Mouse (Mus musculus) lung, postnatal 4 days (tissue): ENCODE measurements around the gene Gpr62.

Source experiments
- DNase-seq, 2 experiments: peaks; one replicate each; pipeline ENCODE4 v3.0.0; 2021

The Gpr62 gene

GRCm38 (mm10) chr9:106474456-106474855 is 8.7 kb upstream of the Gpr62 start:
- DNase-seq, result peak; percentile 83 to 87

GRCm38 (mm10) chr9:106473753-106474105 is 8.0 kb upstream of the Gpr62 start:
- DNase-seq, result no peak

- peak in 1 of 2 experiments; percentile 28 for DNase-seq
Measured at GRCm38 (mm10) chr9:106473081-106473752, 7.5 kb upstream of the Gpr62 start.

DNA sequence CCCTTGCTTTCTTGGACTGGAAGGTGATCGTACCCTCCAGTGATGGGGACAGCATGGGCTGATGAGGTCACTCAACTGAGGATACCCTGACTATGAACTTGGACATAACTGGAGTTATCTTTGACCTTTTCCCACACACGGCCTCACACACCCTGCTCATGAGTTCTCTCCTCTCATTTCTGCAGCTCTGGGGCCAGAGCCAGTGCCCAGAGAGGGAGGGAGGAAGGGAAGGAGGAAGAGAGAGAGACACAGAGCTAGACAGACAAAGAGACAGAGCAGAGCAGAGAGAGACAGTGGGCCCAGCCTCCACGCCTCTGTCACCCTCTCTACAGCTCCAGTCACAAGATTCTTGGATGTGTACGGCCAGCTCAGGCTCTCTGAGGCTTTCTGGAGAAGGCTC is 6.6 kb upstream of the Gpr62 start:
- DNase-seq, result peak in 1 of 2 experiments; percentile 32

DNA sequence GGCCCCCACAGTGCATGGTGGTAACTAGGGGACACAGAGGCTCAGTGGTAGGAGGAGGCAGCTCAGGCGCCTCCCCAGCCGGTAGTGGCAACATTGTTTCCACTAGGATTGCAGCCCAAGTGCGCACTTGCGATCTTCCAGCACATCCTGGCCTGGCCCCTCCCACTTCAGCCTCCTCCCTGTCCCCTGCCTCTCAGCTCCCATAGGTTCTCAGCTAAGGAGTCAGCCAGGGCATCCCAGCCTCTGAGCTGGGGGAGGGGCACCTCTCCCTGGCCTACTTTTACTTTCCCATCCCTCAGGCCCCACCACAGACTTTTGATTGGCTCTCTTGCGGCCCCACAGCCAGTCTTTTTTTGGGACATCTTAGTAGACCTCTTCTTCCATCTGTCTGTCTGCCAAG is 6.2 kb upstream of the Gpr62 start:
- DNase-seq, result peak; percentile 80 to 89

DNA sequence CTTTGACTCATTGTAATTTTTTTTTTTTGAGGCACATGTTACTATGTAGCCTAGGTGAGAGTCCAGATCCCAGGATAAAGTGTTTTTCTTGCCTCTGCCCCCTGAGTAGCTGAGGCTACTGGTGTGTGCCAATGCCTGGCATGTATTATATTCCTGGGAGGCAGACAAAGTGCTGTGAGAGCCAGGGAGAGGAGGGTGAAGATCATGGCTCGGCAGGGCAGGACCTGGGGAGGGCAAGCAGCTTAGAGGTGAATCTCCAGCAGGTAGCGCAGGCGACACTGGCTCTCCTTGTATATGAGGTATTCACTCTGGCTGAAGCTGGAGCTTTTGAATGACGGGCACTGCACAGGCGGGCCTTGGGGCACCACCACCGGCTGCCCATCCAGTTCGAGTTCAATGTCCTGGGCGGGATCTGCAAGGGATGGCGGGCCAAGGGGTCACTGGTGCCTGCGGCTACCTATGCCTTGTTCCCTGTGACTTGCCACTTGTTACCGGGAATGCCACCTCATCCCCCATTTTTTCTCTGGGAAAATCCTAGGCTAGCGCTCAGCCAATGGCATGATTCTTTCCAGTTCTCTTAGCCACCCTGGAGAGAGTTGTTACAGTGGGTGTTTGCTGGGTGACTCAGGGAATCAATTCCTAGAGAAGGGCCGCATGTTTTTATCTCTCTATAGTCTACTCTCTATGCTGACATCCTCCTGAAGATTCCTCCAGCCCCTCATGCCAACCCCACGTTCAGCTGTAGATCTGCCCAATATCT is 5.4 kb upstream of the Gpr62 start:
- DNase-seq, result peak in 1 of 2 experiments; percentile 20

- no peak for DNase-seq
Measured at GRCm38 (mm10) chr9:106469776-106470175, 4.0 kb upstream of the Gpr62 start.

DNA sequence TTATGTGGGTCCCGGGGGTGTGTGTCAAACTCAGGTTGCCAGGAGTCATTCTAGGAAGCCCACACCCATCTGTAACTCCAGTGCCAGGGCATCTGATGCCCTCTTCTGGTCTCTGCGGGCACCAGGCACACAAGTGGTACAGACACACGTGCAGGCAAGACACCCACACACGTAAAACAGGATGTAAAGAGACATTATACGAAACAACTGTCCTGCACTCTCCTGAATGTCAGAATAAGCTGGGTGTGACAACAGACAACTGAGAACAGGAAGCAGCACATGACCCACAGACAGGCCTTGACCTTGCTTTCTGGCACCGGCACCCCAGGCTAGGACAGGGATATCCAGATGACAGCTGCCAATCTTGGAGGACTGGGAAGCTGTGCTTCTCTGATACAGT is 3.6 kb upstream of the Gpr62 start:
- DNase-seq, result no peak

DNA sequence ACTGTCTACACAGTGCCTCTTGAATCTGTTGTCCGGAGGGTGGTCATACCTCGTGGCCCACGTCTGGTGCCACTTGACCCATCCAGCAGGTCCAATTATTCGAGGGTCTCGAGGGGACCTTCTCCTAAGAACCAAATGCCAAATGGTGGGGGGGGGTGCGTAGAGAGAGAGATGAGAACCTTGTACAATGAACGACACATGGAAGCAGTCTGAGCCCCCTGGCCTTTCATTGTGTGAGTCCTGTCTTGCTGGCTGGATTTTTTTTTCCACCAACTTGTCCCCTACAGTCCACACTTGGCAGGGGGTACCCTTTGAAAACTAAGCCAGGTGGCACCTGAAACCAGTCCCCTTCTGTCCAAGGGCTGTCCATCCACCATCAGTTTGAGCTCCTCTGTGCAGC is 2.0 kb upstream of the Gpr62 start:
- no peak for DNase-seq

DNA sequence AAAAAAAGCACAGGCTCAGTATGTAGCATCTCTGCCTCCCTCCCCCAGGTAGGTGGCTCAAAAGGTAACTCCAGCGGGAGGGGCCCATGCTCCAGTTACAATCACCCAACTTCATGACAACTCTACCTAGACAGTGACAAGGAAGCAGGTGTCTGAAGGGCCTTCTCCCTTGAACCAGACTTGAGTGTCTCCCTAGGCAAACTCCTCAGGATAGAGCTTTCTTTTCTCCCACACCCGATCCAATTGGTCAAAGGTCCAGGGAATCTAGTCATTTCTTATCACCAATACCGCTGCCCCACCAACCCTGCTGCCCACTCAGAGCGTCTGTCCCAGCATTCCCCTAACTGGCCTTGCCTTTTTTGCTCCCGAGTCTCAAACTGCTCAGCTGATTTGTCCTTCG is 983 bp upstream of the Gpr62 start:
- no peak for DNase-seq

- DNase-seq, result peak; percentile 67 to 82
Measured at GRCm38 (mm10) chr9:106464751-106465541, 792 bp downstream of the Gpr62 start.

GRCm38 (mm10) chr9:106463122-106464063 is 2.3 kb downstream of the Gpr62 start:
- no peak for DNase-seq

DNA sequence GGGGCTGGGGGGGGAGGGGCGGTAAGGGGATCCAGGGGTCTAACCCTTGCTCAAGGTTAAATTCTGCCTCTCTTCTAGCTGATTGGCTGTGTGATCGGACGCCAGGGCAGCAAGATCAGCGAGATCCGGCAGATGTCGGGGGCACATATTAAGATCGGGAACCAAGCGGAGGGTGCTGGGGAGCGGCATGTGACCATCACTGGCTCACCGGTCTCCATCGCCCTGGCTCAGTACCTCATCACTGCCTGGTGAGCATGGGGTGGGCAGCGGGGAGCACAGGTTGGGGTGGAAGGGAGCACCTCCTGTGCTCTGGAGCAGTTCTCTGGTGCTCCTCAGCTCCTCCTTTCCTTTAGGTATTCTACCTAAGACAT is 3.3 kb downstream of the Gpr62 start:
- no peak for DNase-seq

DNA sequence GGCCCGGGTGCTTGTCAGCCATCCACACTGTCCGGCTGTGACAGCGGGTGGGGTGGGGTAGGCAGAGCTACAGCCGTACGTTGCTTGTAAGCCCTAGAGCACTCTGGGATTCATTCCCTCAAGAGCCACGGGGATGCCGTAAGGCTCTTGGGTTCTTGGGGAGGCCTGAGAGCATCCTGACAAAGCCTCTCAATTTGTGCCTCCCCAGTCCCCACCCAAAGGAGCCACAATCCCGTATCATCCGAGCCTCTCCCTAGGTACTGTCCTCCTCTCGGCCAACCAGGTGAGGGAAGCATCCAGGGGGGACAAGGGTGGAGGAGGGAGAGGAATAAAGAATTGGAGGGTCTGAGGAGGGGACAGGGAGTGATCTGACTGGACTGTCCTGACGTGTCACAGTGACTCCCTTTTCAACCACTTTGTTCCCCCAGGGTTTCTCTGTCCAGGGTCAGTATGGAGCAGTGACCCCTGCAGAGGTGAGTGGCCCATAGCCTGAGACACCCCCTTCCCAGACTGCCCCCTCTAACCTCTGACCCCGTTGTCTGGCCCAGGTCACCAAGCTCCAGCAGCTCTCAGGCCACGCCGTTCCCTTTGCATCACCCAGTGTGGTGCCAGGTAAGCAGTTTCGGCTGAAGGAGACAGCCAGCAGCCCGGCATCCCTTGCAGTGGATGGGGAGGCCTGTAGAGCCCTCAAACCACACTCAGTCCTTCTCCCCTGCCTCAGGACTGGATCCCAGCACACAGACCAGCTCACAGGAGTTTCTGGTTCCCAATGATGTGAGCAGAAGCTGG is 3.9 kb downstream of the Gpr62 start:
- no peak for DNase-seq

DNA sequence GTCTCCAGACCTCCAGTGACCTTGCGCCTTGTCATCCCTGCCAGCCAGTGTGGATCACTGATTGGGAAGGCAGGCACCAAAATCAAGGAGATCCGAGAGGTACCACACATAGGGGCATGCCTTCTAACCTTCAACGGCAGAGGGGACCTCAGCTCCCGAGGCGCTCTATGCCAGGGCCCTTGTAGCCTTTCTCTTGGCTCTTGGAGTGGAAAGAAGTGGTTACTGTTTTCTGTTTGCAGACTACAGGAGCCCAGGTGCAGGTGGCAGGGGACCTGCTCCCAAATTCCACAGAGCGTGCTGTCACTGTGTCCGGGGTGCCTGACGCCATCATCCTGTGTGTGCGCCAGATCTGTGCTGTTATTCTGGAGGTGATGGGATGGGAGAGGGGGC is 4.7 kb downstream of the Gpr62 start:
- no peak for DNase-seq

DNA sequence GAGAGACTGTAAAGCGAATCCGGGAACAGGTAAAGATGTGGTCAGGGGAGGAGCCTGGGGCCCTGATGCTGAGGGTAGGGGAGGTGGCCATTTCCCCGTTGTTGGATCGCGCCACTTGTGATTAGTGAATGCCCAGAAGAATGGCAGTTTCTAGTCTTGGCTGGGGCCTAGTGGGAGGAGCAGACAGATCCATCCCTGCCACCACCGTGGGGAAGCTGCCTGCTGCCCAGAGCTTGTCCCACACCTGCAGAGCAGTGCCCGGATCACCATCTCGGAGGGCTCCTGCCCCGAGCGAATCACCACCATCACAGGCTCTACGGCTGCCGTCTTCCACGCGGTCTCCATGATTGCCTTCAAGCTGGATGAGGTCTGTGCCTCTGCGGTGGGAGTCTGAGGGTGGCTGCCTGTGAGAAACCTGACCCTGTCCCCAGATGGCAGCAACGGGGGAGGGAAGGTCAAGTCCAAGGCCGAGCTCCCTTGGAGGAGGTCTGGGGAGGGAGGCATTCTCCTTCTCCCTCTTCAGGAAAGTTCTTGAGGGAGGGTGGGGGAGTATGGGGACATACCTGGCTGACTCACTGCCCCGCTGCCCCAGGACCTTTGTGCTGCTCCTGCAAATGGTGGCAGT is 5.2 kb downstream of the Gpr62 start:
- DNase-seq, result no peak

DNA sequence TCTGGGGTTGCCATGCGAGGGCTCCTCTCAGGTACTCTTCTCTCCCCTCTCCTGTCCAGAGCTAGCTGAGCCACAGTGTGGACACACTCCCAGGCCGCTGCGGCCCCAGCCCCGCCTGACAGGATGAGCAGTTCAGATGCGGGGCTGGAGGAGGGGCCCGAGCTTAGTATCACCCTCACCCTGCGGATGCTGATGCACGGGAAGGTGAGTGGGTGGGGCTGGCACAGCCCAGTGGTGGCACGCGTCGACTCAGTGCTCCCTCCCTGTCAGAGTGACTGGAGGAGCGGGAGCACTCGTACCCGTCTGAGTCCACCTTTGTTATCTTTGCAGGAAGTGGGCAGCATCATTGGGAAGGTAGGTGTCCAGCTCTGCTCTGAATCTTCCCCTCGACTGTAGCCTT is 5.8 kb downstream of the Gpr62 start:
- no peak for DNase-seq

DNA sequence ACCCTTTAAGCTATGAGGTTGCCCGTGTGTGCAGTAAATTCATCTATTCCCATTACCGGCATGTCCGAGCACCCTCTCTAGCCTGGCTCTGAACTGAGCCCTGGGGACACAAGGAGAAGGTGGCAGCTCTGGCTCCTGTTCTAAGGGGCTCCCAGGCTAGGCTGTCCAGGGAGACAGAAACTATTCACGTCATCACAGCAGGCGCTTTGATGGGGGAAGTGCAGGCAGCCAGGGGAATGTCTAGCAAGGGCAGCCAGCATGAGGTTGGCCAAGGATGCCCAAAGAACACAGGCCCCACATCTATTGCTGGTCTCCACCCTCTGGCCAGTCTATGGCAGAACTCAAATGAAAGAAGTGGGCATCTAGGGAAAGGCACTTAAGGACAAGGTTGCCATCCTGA is 7.8 kb downstream of the Gpr62 start:
- DNase-seq, result no peak

DNA sequence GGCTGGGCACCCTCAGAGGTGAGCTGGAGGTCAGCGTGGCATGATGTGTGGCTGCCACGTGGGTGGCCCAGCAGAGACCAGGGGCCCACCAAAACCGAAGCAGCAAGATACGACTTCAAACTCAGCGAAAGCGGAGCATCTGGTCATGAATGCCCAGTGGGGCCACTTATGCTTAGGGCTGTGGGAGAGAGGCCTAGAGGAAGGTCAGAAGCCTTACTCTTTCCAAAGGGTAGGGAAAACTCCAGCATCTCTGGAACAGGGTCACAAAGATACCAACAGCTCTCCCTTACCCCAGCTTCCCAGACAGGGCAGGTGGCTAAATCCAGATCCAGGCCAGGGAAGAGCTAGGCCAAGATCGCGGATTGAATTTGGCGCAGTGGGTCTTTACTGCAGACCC is 8.6 kb downstream of the Gpr62 start:
- DNase-seq, result no peak

- DNase-seq, result no peak
Measured at GRCm38 (mm10) chr9:106456325-106457162, 9.2 kb downstream of the Gpr62 start.
